Mouse (Mus musculus) granulocyte monocyte progenitor cell, adult 5-6 weeks (primary cell): Measurements from ENCODE around the gene Slc12a6. TPM values are rescaled to one million over a fixed set of nuclear protein-coding genes. Genes with fewer than 3 reads are reported as not detected.

Experiments used
- ATAC-seq: replicated peaks from 2 replicates; pipeline ENCODE4 v1.8.0; 2016; ENCODE audit warnings: mild to moderate bottlenecking, moderate TSS enrichment, inconsistent platforms; ENCODE audit not compliant: poor library complexity, severe bottlenecking
- total RNA-seq, 2 experiments: library from RNA; stranded (forward) in 1 of 2; stranded (reverse) in 1 of 2; fragments of 200-712, 200-1000 nt in 1 of 2; fragments of >200 nt in 1 of 2; fragmentation: Nextera tagmentation in 1 of 2; gene quantifications; 2 replicates each; pipeline ENCODE4 v1.2.3; 2014 to 2017

The Slc12a6 gene
- total RNA-seq, 2 experiments from 2014 or later = 51.3 to 62.2 TPM

DNA sequence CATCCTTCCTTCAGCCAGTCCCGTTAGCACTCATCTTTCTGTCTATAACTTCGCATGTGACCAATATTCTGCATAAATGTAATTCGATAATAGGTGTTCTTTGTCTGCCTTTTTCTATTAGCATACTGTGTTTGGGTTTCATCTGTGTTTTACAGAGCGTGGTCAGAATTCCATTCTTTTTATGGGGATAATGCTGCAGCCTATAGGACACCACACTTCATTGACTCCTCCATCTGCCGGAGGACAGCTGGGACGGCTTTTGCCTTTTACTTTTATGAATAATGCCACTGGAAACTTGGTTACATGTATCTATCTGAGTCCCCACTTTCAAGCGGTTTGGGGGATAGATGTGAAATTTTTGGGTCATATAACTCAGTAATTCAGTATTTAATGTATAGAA lies 50.0 kb downstream of the Slc12a6 start:
- no peak for ATAC-seq

GRCm38 (mm10) chr2:112318227-112318626 lies 52.6 kb downstream of the Slc12a6 start:
- no peak for ATAC-seq

- no peak for ATAC-seq
These were observed 53.3 kb downstream of the Slc12a6 start for GRCm38 (mm10) chr2:112318905-112319304.

GRCm38 (mm10) chr2:112328069-112328777 lies 62.6 kb downstream of the Slc12a6 start:
- ATAC-seq = no peak

DNA sequence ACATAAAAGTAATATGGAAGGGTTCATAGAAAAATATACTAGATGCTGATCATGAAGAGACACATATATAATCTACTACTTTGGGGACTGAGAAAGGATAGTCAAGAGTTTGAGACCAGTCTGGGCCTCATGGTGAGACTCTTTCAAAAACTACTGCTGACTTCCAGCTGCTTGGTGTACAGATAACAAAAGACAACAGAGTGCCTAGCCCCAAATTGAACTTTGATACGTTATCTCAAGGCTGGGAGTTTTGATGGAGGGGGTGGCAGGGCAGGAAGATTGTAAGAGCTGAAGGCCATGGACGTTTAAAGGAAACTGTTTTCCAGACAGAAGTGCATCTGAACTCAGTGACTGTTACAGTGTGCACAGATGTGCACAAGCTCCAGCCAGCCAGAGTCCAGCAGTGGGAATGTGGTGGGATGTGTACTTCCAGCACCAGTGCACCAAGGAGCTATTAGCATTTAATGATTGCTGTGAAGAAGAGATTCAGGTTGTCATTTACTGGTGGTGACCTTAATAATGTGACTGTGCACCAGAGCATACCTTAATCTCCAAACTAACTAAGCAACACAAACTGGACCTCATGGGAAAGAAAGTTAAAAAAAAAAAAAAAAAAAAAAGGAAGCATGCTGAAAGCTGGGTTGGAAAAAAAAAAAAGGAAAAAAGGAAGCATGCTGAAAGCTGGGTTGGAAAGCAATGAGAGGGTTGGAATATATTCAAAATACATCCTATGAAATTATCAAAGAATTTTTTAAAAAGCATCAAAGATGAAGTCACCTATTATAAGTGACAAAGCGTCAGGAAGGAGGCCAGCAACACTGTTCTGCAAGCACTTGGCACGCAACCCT lies 66.7 kb downstream of the Slc12a6 start:
- no peak for ATAC-seq

DNA sequence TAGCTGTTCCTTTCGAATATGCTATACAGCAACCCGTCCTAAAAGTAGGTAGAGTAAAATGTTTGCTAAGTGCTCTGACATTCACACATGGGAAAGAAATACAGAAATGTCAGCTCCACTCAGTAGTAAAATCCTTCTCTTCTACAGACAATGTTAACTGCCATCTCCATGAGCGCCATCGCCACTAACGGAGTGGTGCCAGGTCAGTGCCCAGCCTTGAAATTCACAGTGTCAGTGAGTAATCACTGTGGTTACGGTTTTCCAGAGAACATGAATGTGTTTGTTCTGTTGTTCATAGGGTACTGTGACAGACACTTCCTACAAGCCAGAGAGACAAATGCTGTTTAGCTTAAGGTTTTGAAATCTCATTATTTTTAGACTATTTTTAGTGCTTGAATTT lies 71.6 kb downstream of the Slc12a6 start:
- no peak for ATAC-seq

DNA sequence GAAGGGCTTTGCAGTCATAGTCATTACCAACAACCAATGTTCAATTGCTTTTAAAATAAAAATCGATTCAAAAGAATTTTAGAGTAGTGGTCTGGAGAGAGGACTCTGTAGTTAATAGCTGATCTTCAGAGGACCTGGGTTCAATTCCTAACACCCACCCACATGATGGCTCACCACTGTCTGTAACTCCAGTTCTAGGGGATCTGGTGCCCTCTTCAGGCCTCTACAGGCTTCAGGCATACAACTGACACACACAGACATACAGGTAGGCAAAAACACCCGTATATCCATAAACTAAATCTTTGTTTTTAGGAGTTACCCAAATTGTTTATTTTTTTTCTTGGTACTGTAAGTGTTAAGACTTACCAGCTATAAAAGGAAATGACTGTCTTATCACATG lies 74.1 kb downstream of the Slc12a6 start:
- ATAC-seq = peak; percentile 44; the same call in 1 of the 2 replicates

- no peak for ATAC-seq
These were observed 75.5 kb downstream of the Slc12a6 start for GRCm38 (mm10) chr2:112341117-112341516.

DNA sequence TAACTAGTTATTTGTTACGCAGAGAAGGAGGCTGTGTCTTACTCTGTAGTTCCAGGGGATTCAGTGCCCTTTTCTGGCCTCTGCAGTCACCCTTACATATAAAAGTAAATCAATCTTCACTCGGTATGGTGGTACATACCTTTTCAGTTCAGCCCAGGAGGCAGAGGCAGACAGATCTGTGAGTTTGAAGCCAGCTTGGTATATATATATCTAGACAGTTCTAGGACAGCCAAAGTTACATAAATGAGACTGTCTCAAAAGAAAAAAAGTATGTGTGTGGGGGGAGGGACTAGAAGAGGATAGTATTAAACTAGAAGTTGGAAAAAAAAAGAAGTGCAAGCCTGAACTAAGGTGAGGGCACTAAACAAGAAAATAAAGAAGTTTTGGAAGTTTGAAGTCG lies 82.6 kb downstream of the Slc12a6 start:
- no peak for ATAC-seq

DNA sequence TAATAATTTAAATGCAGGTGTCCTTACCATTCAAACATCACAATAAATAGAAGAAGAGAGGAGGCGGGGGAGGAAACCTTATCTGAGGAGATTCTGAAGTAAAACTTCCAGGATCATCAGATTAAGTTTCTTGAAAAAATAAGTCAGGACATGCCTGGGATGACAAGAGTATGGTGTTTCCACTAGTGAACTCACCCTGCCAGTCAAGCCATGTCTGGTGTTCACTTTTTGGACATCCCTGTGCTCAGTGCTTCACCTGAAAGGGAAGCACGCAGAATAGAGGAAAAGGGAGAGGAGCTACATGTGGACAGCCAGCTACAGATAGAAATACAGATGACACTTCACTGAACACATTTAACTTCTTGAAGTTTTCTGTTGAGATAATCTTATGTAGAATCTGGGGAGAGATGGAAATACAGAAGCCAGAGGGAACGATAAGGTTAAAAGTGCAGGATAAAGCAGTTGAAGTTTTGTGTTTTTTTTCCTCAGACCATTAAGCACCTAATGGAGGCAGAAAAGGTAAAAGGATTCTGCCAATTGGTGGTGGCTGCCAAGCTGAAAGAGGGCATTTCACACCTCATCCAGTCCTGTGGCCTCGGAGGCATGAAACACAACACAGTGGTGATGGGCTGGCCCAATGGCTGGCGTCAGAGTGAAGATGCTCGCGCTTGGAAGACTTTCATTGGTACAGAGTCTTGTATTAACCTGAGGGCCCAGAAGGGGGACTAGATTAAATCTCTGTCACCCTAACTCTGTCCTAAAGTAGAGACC lies 88.2 kb downstream of the Slc12a6 start:
- ATAC-seq = no peak

DNA sequence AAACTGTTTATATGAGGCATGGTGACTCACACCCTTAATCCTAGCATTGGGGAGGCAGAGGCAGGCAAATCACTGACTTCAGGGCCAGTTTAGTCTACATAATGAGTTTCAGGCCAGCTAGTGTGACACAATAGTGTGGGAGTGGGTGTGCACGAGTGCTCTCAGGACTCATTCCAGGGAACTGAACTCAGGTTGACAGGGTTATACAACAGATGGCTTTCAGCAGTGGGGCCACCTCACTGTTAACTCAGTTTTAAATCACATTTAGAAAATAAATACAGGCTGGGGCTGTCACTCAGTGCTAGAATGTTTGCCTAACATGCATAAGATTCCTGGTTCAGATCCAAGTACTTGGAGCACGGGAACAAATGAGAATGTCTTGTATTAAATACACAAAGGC lies 94.0 kb downstream of the Slc12a6 start:
- ATAC-seq = no peak

DNA sequence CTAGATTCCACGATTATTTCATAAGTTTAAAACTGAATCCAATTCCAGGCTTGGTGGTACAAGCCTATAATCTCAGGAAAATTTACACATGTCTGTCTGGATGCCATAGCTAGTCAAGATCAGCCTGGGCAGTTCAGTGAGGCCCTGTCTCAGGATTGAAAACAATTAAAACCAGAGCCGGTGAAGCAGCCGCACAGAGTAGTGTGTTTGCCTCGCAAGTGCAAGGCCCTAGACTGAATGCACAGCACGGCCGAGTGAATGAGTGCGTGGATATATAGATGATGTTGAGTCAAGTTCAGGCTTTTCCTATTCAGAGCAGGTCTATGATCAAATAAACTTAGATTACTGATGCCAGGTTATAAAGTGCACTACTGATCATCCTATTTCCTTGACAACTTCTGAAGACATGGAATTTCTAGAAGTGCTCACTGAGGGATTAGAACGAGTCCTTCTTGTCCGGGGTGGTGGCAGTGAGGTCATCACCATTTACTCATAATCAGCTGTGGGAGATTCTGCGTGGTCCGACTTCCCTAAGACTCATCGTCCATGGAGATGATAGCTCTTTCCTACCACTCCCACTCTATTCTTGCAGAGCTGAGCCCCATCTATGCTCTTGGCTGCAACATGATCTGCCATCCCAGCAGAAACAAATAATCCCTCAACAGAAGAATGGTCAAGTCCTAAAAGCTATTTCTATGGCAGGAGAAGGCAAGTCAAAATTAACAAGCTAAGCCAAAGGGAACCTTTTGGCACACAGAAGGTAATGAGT lies 94.6 kb downstream of the Slc12a6 start:
- ATAC-seq = no peak

DNA sequence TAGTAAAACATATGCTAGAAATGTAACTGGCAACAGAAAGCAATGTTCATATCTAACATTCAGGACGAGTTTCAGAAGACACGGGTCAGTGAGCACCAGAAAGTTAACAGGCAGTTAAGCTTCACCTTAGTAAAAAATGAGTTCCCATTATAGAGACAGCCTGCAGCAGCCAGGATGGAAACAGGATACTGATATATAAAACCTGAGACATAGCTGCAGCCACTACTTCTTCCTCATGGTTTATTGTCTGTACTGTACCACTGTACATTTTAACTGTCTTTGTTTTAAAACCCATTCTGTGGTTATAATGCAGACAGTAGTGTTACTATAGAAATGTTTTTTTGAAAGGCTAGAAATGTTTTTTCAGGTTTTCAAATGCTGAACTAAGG lies 95.2 kb downstream of the Slc12a6 start:
- no peak for ATAC-seq

- ATAC-seq = peak; percentile 30
These were observed 101.6 kb downstream of the Slc12a6 start for GRCm38 (mm10) chr2:112367222-112367621.

- ATAC-seq = peak; percentile 94
These were observed 102.4 kb downstream of the Slc12a6 start, which contains the start of gene Emc4 for GRCm38 (mm10) chr2:112367726-112368673. TSS of gene Emc4 (minus strand) at chr2:112368027.

- ATAC-seq = no peak
These were observed 104.3 kb downstream of the Slc12a6 start for GRCm38 (mm10) chr2:112369941-112370340.

- no peak for ATAC-seq
These were observed 107.5 kb downstream of the Slc12a6 start for GRCm38 (mm10) chr2:112373141-112373540.

- no peak for ATAC-seq
These were observed 109.0 kb downstream of the Slc12a6 start for GRCm38 (mm10) chr2:112374610-112375009.
